Mouse (Mus musculus): ENCODE measurements around the gene Dcst2. TPM values are rescaled to one million over a fixed set of nuclear protein-coding genes. Genes with fewer than 3 reads are reported as not detected.
A peak's percentile ranks its signal among the peaks of the same experiment; 100 is the strongest.

Gene Dcst2
- total RNA-seq, 1 experiment = not detected

GRCm38 (mm10) chr3:89394006-89394893 is 32.5 kb downstream of the Dcst2 start, which contains the start of gene Zbtb7b:
Gene Zbtb7b, minus strand, starts transcription at chr3:89394776.
- peaks cover 0 to 13% of the 10 kb centered on the region in 2 experiments; a peak in 3 of 4 replicates for H3K4me1 ChIP-seq (ENCODE audit: control insufficient read depth in 2 of 2, insufficient read depth in 2 of 2, low read length in 2 of 2, poor library complexity in 1 of 2)
- in situ Hi-C loops (cut with MboI; ENCODE audit: low sequenced_read_pairs in 2 of 2, unreplicated experiment in 2 of 2) = no loop called here
- H3K36me3 ChIP-seq (ENCODE audit: control insufficient read depth, insufficient read depth, low read length, poor library complexity, severe bottlenecking) = no peaks in the 10 kb centered on the region; the same call in 1 of the 2 replicates
- peak within 1 kb of the TSS; percentile 68 for H3K9ac ChIP-seq (ENCODE audit: insufficient read depth, low read depth, low read length, poor library complexity, severe bottlenecking)
- peak within 1 kb of the TSS; percentile 72 to 75 for H3K4me3 ChIP-seq (ENCODE audit: insufficient read depth in 1 of 2, low read depth in 1 of 2, low read length in 2 of 2, poor library complexity in 1 of 2, severe bottlenecking in 1 of 2)
- DNase-seq (ENCODE audit: low read depth, low spot score) = no peak
- peak within 1 kb of the TSS; percentile 72 for H3K27ac ChIP-seq (ENCODE audit: insufficient read depth, low read depth, low read length, poor library complexity, severe bottlenecking)
- no peaks in the 10 kb centered on the region for H3K9me3 ChIP-seq (ENCODE audit: control insufficient read depth, insufficient read depth, low read depth, low read length)
- TF ChIP-seq HCFC1 (IDR thresholded peaks at IDR 0.05; ENCODE audit: borderline replicate concordance, insufficient read depth, low read length) = no peak
- TF ChIP-seq CHD2 (IDR thresholded peaks at IDR 0.05; ENCODE audit: low read depth, low read length) = no peak
- TF ChIP-seq MAFK (IDR thresholded peaks at IDR 0.05; ENCODE audit: insufficient read depth, low read depth, low read length) = no peak
- no peak for TF ChIP-seq ZC3H11A (IDR thresholded peaks at IDR 0.05; ENCODE audit: borderline replicate concordance, low read depth, low read length)
- TF ChIP-seq ZNF384 (IDR thresholded peaks at IDR 0.05; ENCODE audit: low read depth, low read length) = no peak

- Histone ChIP-seq H3K9ac (ENCODE audit: insufficient read depth, low read depth, low read length, poor library complexity, severe bottlenecking) (no peak overlapping the region), H3K9me3 (ENCODE audit: control insufficient read depth, insufficient read depth, low read depth, low read length) (no peaks in the 10 kb centered on the region), H3K36me3 (ENCODE audit: control insufficient read depth, insufficient read depth, low read length, poor library complexity, severe bottlenecking) (no peaks in the 10 kb centered on the region), H3K4me1 (ENCODE audit: control insufficient read depth in 2 of 2, insufficient read depth in 2 of 2, low read length in 2 of 2, poor library complexity in 1 of 2) (peaks cover 0 to 10% of the 10 kb centered on the region in 2 experiments; a peak in 3 of 4 replicates), H3K4me3 (ENCODE audit: insufficient read depth in 1 of 2, low read depth in 1 of 2, low read length in 2 of 2, poor library complexity in 1 of 2, severe bottlenecking in 1 of 2) (peak overlapping the region; percentile 72 to 75), H3K27ac (ENCODE audit: insufficient read depth, low read depth, low read length, poor library complexity, severe bottlenecking) (peak overlapping the region; percentile 72)
- in situ Hi-C loops (cut with MboI; ENCODE audit: low sequenced_read_pairs in 2 of 2, unreplicated experiment in 2 of 2) = no loop called here
- peak; percentile 82 for DNase-seq (ENCODE audit: low read depth, low spot score)
- no peak for TF ChIP-seq ZC3H11A (IDR thresholded peaks at IDR 0.05; ENCODE audit: borderline replicate concordance, low read depth, low read length)
- TF ChIP-seq ZNF384 (IDR thresholded peaks at IDR 0.05; ENCODE audit: low read depth, low read length) = 0 out of 2 replicates have a peak, but pooled peaks have one; percentile 8
- TF ChIP-seq CHD2 (IDR thresholded peaks at IDR 0.05; ENCODE audit: low read depth, low read length) = peak; percentile 77
- no peak for TF ChIP-seq MAFK (IDR thresholded peaks at IDR 0.05; ENCODE audit: insufficient read depth, low read depth, low read length)
- 0 out of 2 replicates have a peak, but pooled peaks have one; percentile 64 for TF ChIP-seq HCFC1 (IDR thresholded peaks at IDR 0.05; ENCODE audit: borderline replicate concordance, insufficient read depth, low read length)
Measured at GRCm38 (mm10) chr3:89394894-89395256, 33.1 kb downstream of the Dcst2 start.

- TF ChIP-seq CHD2 (IDR thresholded peaks at IDR 0.05; ENCODE audit: low read depth, low read length) (no peak), ZNF384 (IDR thresholded peaks at IDR 0.05; ENCODE audit: low read depth, low read length) (no peak), ZC3H11A (IDR thresholded peaks at IDR 0.05; ENCODE audit: borderline replicate concordance, low read depth, low read length) (no peak), HCFC1 (IDR thresholded peaks at IDR 0.05; ENCODE audit: borderline replicate concordance, insufficient read depth, low read length) (no peak), MAFK (IDR thresholded peaks at IDR 0.05; ENCODE audit: insufficient read depth, low read depth, low read length) (no peak)
- no peak overlapping the region for H3K27ac ChIP-seq (ENCODE audit: insufficient read depth, low read depth, low read length, poor library complexity, severe bottlenecking)
- in situ Hi-C loops (cut with MboI; ENCODE audit: low sequenced_read_pairs in 2 of 2, unreplicated experiment in 2 of 2) = no loop called here
- H3K4me1 ChIP-seq (ENCODE audit: control insufficient read depth in 2 of 2, insufficient read depth in 2 of 2, low read length in 2 of 2, poor library complexity in 1 of 2) = peaks cover 0 to 8% of the 10 kb centered on the region in 2 experiments; a peak in 3 of 4 replicates
- no peaks in the 10 kb centered on the region for H3K36me3 ChIP-seq (ENCODE audit: control insufficient read depth, insufficient read depth, low read length, poor library complexity, severe bottlenecking)
- peak overlapping the region; percentile 64 to 72 for H3K4me3 ChIP-seq (ENCODE audit: insufficient read depth in 1 of 2, low read depth in 1 of 2, low read length in 2 of 2, poor library complexity in 1 of 2, severe bottlenecking in 1 of 2)
- no peaks in the 10 kb centered on the region for H3K9me3 ChIP-seq (ENCODE audit: control insufficient read depth, insufficient read depth, low read depth, low read length)
- no peak for DNase-seq (ENCODE audit: low read depth, low spot score)
- no peak overlapping the region; the same call in 1 of the 2 replicates for H3K9ac ChIP-seq (ENCODE audit: insufficient read depth, low read depth, low read length, poor library complexity, severe bottlenecking)
Measured at GRCm38 (mm10) chr3:89395419-89395805, 33.6 kb downstream of the Dcst2 start.

- TF ChIP-seq ZNF384 (IDR thresholded peaks at IDR 0.05; ENCODE audit: low read depth, low read length) (no peak), ZC3H11A (IDR thresholded peaks at IDR 0.05; ENCODE audit: borderline replicate concordance, low read depth, low read length) (no peak)
- no peak overlapping the region for H3K27ac ChIP-seq (ENCODE audit: insufficient read depth, low read depth, low read length, poor library complexity, severe bottlenecking)
- in situ Hi-C loops (cut with MboI; ENCODE audit: low sequenced_read_pairs in 2 of 2, unreplicated experiment in 2 of 2) = no loop called here
- H3K9me3 ChIP-seq (ENCODE audit: control insufficient read depth, insufficient read depth, low read depth, low read length) = no peaks in the 10 kb centered on the region
- peak overlapping the region; percentile 67 for H3K9ac ChIP-seq (ENCODE audit: insufficient read depth, low read depth, low read length, poor library complexity, severe bottlenecking)
- H3K4me1 ChIP-seq (ENCODE audit: control insufficient read depth in 2 of 2, insufficient read depth in 2 of 2, low read length in 2 of 2, poor library complexity in 1 of 2) = peaks cover 0 to 4% of the 10 kb centered on the region in 2 experiments; a peak in 3 of 4 replicates
- H3K4me3 ChIP-seq (ENCODE audit: insufficient read depth in 1 of 2, low read depth in 1 of 2, low read length in 2 of 2, poor library complexity in 1 of 2, severe bottlenecking in 1 of 2) = peak overlapping the region; percentile 52 to 64
- peak; percentile 82 for DNase-seq (ENCODE audit: low read depth, low spot score)
- H3K36me3 ChIP-seq (ENCODE audit: control insufficient read depth, insufficient read depth, low read length, poor library complexity, severe bottlenecking) = no peaks in the 10 kb centered on the region
Measured at GRCm38 (mm10) chr3:89395806-89396653, 34.3 kb downstream of the Dcst2 start.

Measured in ES-E14 (cell line).